Mouse (Mus musculus) adrenal gland, postnatal 4 days (tissue): Measurements from ENCODE around the gene Hamp. TPM values are rescaled to one million over a fixed set of nuclear protein-coding genes. Genes with fewer than 3 reads are reported as not detected.

ENCODE experiments used
- DNase-seq, 2 experiments: peaks; one replicate each; pipeline ENCODE4 v3.0.0; 2021 to 2022; ENCODE audit warnings: low spot score in 2 of 2, mixed read lengths in 2 of 2
- long read RNA-seq, 2 experiments: library from polyadenylated mRNA; stranded (forward); transcript quantifications; one replicate each; pipeline ENCODE4 v2.0.0; 2021
- total RNA-seq, 2 experiments: library from RNA; stranded (reverse); gene quantifications; 2 replicates each; pipeline ENCODE4 v1.2.3; 2021

Hamp gene
- total RNA-seq = 10 to 100 TPM in 1 of 2 experiments, 1 to 10 TPM in 1; 2.3 to 36.9 TPM
- long read RNA-seq, experiment 1, transcript Hamp-201 (3 exons, 410 nt) = major isoform, 6 of 6 reads
- long read RNA-seq, experiment 1, partial matches to known transcripts = 0 of 6 reads
- long read RNA-seq, experiment 1, other reads (novel, unspliced or antisense) = 0 of 6 reads
- long read RNA-seq, experiment 2 = 0 reads

- DNase-seq = no peak
Measured at GRCm38 (mm10) chr7:30943909-30944635, at the start of gene Hamp. Gene Hamp (minus strand): TSS chr7:30944032.

- no peak for DNase-seq
Measured at GRCm38 (mm10) chr7:30992148-30992547, 48.3 kb upstream of the Hamp start.

- no peak for DNase-seq
Measured at GRCm38 (mm10) chr7:30988519-30989162, 44.8 kb upstream of the Hamp start.

GRCm38 (mm10) chr7:30985357-30985756 is 41.5 kb upstream of the Hamp start:
- DNase-seq = no peak

- no peak for DNase-seq
Measured at GRCm38 (mm10) chr7:30981703-30982102, 37.9 kb upstream of the Hamp start.

- peak; percentile 81 to 83 for DNase-seq
Measured at GRCm38 (mm10) chr7:30973501-30974289, 29.9 kb upstream of the Hamp start, which contains the start of gene Fam187b. Gene Fam187b (plus strand): TSS chr7:30973790.

GRCm38 (mm10) chr7:30973251-30973500 is 29.3 kb upstream of the Hamp start, which contains the start of gene Lsr:
Gene Lsr (minus strand): TSS chr7:30973464.
- DNase-seq = no peak

GRCm38 (mm10) chr7:30972426-30973250 is 28.8 kb upstream of the Hamp start:
- DNase-seq = no peak

GRCm38 (mm10) chr7:30971901-30972300 is 28.1 kb upstream of the Hamp start:
- no peak for DNase-seq

GRCm38 (mm10) chr7:30969174-30969573 is 25.3 kb upstream of the Hamp start:
- DNase-seq = no peak

- no peak for DNase-seq
Measured at GRCm38 (mm10) chr7:30968611-30969010, 24.8 kb upstream of the Hamp start.

GRCm38 (mm10) chr7:30966657-30967056 is 22.8 kb upstream of the Hamp start:
- DNase-seq = no peak

GRCm38 (mm10) chr7:30965677-30966076 is 21.8 kb upstream of the Hamp start:
- DNase-seq = no peak

- DNase-seq = no peak
Measured at GRCm38 (mm10) chr7:30964366-30964765, 20.5 kb upstream of the Hamp start.

- DNase-seq = no peak
Measured at GRCm38 (mm10) chr7:30962862-30963261, 19.0 kb upstream of the Hamp start.

GRCm38 (mm10) chr7:30959786-30960349 is 16.0 kb upstream of the Hamp start:
- DNase-seq = no peak

GRCm38 (mm10) chr7:30958866-30959487 is 15.1 kb upstream of the Hamp start:
- DNase-seq = no peak

GRCm38 (mm10) chr7:30958109-30958865 is 14.5 kb upstream of the Hamp start:
- no peak for DNase-seq

- peak; percentile 88 to 89 for DNase-seq
Measured at GRCm38 (mm10) chr7:30957367-30957783, 13.5 kb upstream of the Hamp start.
